Mouse (Mus musculus): ENCODE results near the gene H60b.
"Not testable (repeated sequence)": the region's sequence is repeated elsewhere in the genome, so short reads cannot be mapped to it uniquely, and the experiment has no call there.

DNA sequence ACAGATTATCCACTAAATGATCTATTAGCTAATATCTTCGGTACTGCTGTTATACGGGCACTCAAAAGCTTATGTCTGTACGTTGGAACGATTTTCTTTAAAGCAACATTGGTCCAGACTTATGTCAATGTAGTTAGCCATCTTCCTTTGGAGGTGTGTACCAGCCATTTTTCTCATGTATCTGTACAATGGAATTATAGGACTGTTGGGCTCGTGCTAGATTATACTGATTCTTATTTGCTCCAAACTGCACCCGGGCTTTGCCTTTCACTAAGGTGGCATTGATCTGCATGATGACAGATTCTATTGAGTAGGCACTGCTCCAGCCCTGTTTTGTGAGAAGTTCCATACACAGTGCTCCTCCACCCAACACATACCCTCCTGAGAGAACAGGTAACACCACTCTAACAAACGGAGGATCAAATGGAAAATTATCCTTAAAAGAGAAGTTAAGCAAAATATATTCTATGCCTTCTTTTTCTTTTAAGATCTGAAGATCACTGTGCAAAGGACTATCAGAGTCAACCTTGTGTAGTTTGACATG lies 5.2 kb upstream of the H60b start:
- not testable (repeated sequence) for TF ChIP-seq CTCF, EP300 (IDR thresholded peaks at IDR 0.05; ENCODE audit: low read depth)

Measured in liver, postnatal 0 days (tissue).